Mouse (Mus musculus) CH12.LX (cell line): Measurements from ENCODE around the gene Fxyd1. TPM values are rescaled to one million over a fixed set of nuclear protein-coding genes. Genes with fewer than 3 reads are reported as not detected.
A peak's percentile ranks its signal among the peaks of the same experiment; 100 is the strongest.

ENCODE experiments used
- DNase-seq: peaks from one replicate; pipeline ENCODE4 v3.0.0-alpha.2; 2013; ENCODE audit errors: extremely low read depth
- H3K27ac ChIP-seq: 2 replicates; pipeline ENCODE4 v1.5.1; 2012; ENCODE audit warnings: low read depth, mild to moderate bottlenecking, control low read depth, moderate library complexity; ENCODE audit not compliant: insufficient read depth
- H3K27me3 ChIP-seq: replicated peaks from 2 replicates; pipeline ENCODE3; 2012; ENCODE audit warnings: inconsistent platforms
- H3K36me3 ChIP-seq, 2 experiments: replicated peaks in 1 of 2; 2 replicates each; pipeline versions ENCODE3 to v1.6.1; 2012; ENCODE audit warnings: inconsistent platforms in 1 of 2, low read length in 1 of 2, mild to moderate bottlenecking in 1 of 2, mixed read lengths in 1 of 2, moderate library complexity in 1 of 2; ENCODE audit not compliant: control insufficient read depth in 1 of 2, insufficient read depth in 1 of 2
- H3K4me1 ChIP-seq, 2 experiments: 2 replicates each; pipeline ENCODE4 v1.6.1; 2012; ENCODE audit warnings: inconsistent platforms in 1 of 2, moderate library complexity in 1 of 2; ENCODE audit not compliant: insufficient read depth in 2 of 2, control insufficient read depth in 1 of 2
- H3K4me2 ChIP-seq: 2 replicates; pipeline ENCODE4 v1.6.1; 2012; ENCODE audit warnings: low read depth, mild to moderate bottlenecking, control low read depth; ENCODE audit not compliant: poor library complexity, insufficient read depth, severe bottlenecking
- H3K4me3 ChIP-seq, 3 experiments: fragments of 150-350 bp in 1 of 3; sonication (generic) in 1 of 3; replicated peaks in 1 of 3; 2 replicates each; pipeline versions ENCODE3 to v1.5.1; 2011 to 2012; ENCODE audit warnings: low read depth in 2 of 3, low read length in 2 of 3, mild to moderate bottlenecking in 2 of 3, moderate library complexity in 2 of 3, control low read depth in 1 of 3, improper control_type of control experiment in 1 of 3, inconsistent platforms in 1 of 3, mixed read lengths in 1 of 3; ENCODE audit not compliant: poor library complexity in 1 of 3
- H3K79me2 ChIP-seq: replicated peaks from 2 replicates; pipeline ENCODE4 v1.6.1; 2012; ENCODE audit warnings: mild to moderate bottlenecking, moderate library complexity; ENCODE audit not compliant: control insufficient read depth, poor library complexity, insufficient read depth, severe bottlenecking; ENCODE audit errors: extremely low read depth
- H3K9ac ChIP-seq: 2 replicates; pipeline ENCODE4 v1.6.1; 2012; ENCODE audit warnings: low read depth, mild to moderate bottlenecking, control low read depth, moderate library complexity; ENCODE audit not compliant: insufficient read depth
- H3K9me3 ChIP-seq: replicated peaks from 2 replicates; pipeline ENCODE3; 2012; ENCODE audit warnings: low read length, inconsistent platforms, mixed read lengths
- BHLHE40 ChIP-seq: IDR thresholded peaks from 2 replicates; pipeline ENCODE4 v1.6.1; 2011; ENCODE audit warnings: mild to moderate bottlenecking, low read depth, low read length, improper control_type of control experiment
- CHD1 ChIP-seq: IDR thresholded peaks from 2 replicates; pipeline ENCODE4 v1.6.1; 2012; ENCODE audit warnings: low read depth, low read length, improper control_type of control experiment, inconsistent platforms
- CHD2 ChIP-seq: IDR thresholded peaks from 2 replicates; pipeline ENCODE4 v1.6.1; 2011; ENCODE audit warnings: low read length, improper control_type of control experiment
- CTCF ChIP-seq, 2 experiments: IDR thresholded peaks in 1 of 2; conservative IDR thresholded peaks in 1 of 2; 2 replicates each; pipeline ENCODE4 v1.5.1; 2011 to 2012; ENCODE audit warnings: low read depth in 2 of 2, low read length in 2 of 2, improper control_type of control experiment in 1 of 2, inconsistent platforms in 1 of 2, mild to moderate bottlenecking in 1 of 2, moderate library complexity in 1 of 2
- E2F4 ChIP-seq: IDR thresholded peaks from 2 replicates; pipeline ENCODE4 v1.6.1; 2011; ENCODE audit warnings: low read depth, low read length, improper control_type of control experiment; ENCODE audit not compliant: insufficient replicate concordance
- ELF1 ChIP-seq: IDR thresholded peaks from 2 replicates; pipeline ENCODE4 v1.6.1; 2014; ENCODE audit warnings: low read depth, mild to moderate bottlenecking, inconsistent platforms, low read length, improper control_type of control experiment
- EP300 ChIP-seq: IDR thresholded peaks from 2 replicates; pipeline ENCODE4 v1.6.1; 2011; ENCODE audit warnings: low read length, improper control_type of control experiment
- ETS1 ChIP-seq: conservative IDR thresholded peaks from 2 replicates; pipeline ENCODE4 v1.6.1; 2012; ENCODE audit warnings: low read depth, mild to moderate bottlenecking, inconsistent platforms, low read length, improper control_type of control experiment, moderate library complexity
- GABPA ChIP-seq: IDR thresholded peaks from 2 replicates; pipeline ENCODE4 v1.6.1; 2012; ENCODE audit warnings: low read depth, low read length, improper control_type of control experiment, inconsistent platforms; ENCODE audit not compliant: insufficient replicate concordance
- HCFC1 ChIP-seq: IDR thresholded peaks from 2 replicates; pipeline ENCODE4 v1.6.1; 2012; ENCODE audit warnings: low read depth, mild to moderate bottlenecking, inconsistent platforms, low read length, improper control_type of control experiment
- IRF4 ChIP-seq: IDR thresholded peaks from 2 replicates; pipeline ENCODE4 v1.6.1; 2014; ENCODE audit warnings: low read depth, mild to moderate bottlenecking, inconsistent platforms, low read length, improper control_type of control experiment
- JUN ChIP-seq: IDR thresholded peaks from 2 replicates; pipeline ENCODE4 v1.6.1; 2011; ENCODE audit warnings: low read depth, mild to moderate bottlenecking, low read length, improper control_type of control experiment, moderate library complexity; ENCODE audit not compliant: insufficient read depth
- JUND ChIP-seq: conservative IDR thresholded peaks from 2 replicates; pipeline ENCODE4 v1.6.1; 2011; ENCODE audit warnings: low read depth, low read length, improper control_type of control experiment
- KAT2A ChIP-seq: IDR thresholded peaks from 2 replicates; pipeline ENCODE4 v1.6.1; 2012; ENCODE audit warnings: low read length, improper control_type of control experiment, inconsistent platforms; ENCODE audit not compliant: insufficient replicate concordance
- MAFK ChIP-seq: IDR thresholded peaks from 2 replicates; pipeline ENCODE4 v1.6.1; 2011; ENCODE audit warnings: low read length, improper control_type of control experiment; ENCODE audit not compliant: insufficient replicate concordance
- MAX ChIP-seq: IDR thresholded peaks from 2 replicates; pipeline ENCODE4 v1.6.1; 2011; ENCODE audit warnings: low read length, improper control_type of control experiment
- MAZ ChIP-seq: IDR thresholded peaks from 2 replicates; pipeline ENCODE4 v1.6.1; 2012; ENCODE audit warnings: low read depth, mild to moderate bottlenecking, inconsistent platforms, low read length, improper control_type of control experiment, moderate library complexity
- MEF2A ChIP-seq: IDR thresholded peaks from 2 replicates; pipeline ENCODE4 v1.6.1; 2014; ENCODE audit warnings: low read depth, mild to moderate bottlenecking, inconsistent platforms, low read length, improper control_type of control experiment, borderline replicate concordance
- MXI1 ChIP-seq: IDR thresholded peaks from 2 replicates; pipeline ENCODE4 v1.6.1; 2011; ENCODE audit warnings: mild to moderate bottlenecking, low read depth, low read length, improper control_type of control experiment
- MYC ChIP-seq: IDR thresholded peaks from 2 replicates; pipeline ENCODE4 v1.6.1; 2011; ENCODE audit warnings: low read depth, mild to moderate bottlenecking, improper control_type of control experiment, low read length
- NELFE ChIP-seq: IDR thresholded peaks from 2 replicates; pipeline ENCODE4 v1.6.1; 2011; ENCODE audit warnings: low read depth, low read length, improper control_type of control experiment
- NRF1 ChIP-seq: IDR thresholded peaks from 2 replicates; pipeline ENCODE4 v1.6.1; 2014; ENCODE audit warnings: low read depth, mild to moderate bottlenecking, inconsistent platforms, low read length, improper control_type of control experiment, moderate library complexity
- PAX5 ChIP-seq: IDR thresholded peaks from 2 replicates; pipeline ENCODE4 v1.6.1; 2012; ENCODE audit warnings: low read length, inconsistent platforms, mixed read lengths
- POLR2A ChIP-seq: IDR thresholded peaks from 2 replicates; pipeline ENCODE4 v1.6.1; 2011; ENCODE audit warnings: low read depth, mild to moderate bottlenecking, improper control_type of control experiment, low read length
- POLR2AphosphoS2 ChIP-seq: IDR thresholded peaks from 2 replicates; pipeline ENCODE4 v1.6.1; 2011; ENCODE audit warnings: low read depth, low read length, improper control_type of control experiment
- RAD21 ChIP-seq: IDR thresholded peaks from 2 replicates; pipeline ENCODE4 v1.6.1; 2011; ENCODE audit warnings: low read depth, mild to moderate bottlenecking, low read length, improper control_type of control experiment, moderate library complexity
- RCOR1 ChIP-seq: conservative IDR thresholded peaks from 2 replicates; pipeline ENCODE4 v1.6.1; 2012; ENCODE audit warnings: low read depth, mild to moderate bottlenecking, inconsistent platforms, low read length, improper control_type of control experiment
- SIN3A ChIP-seq: IDR thresholded peaks from 2 replicates; pipeline ENCODE4 v1.6.1; 2012; ENCODE audit warnings: low read length, improper control_type of control experiment, inconsistent platforms
- SMC3 ChIP-seq: IDR thresholded peaks from 2 replicates; pipeline ENCODE4 v1.6.1; 2011; ENCODE audit warnings: low read depth, low read length, improper control_type of control experiment
- TBP ChIP-seq: conservative IDR thresholded peaks from 2 replicates; pipeline ENCODE4 v1.6.1; 2011; ENCODE audit warnings: low read depth, low read length, improper control_type of control experiment
- TCF12 ChIP-seq: IDR thresholded peaks from 2 replicates; pipeline ENCODE4 v1.6.1; 2014; ENCODE audit warnings: low read depth, mild to moderate bottlenecking, inconsistent platforms, low read length, improper control_type of control experiment
- UBTF ChIP-seq: IDR thresholded peaks from 2 replicates; pipeline ENCODE4 v1.6.1; 2012; ENCODE audit warnings: low read depth, mild to moderate bottlenecking, inconsistent platforms, low read length, improper control_type of control experiment, moderate library complexity
- USF1 ChIP-seq: IDR thresholded peaks from 2 replicates; pipeline ENCODE4 v1.6.1; 2014; ENCODE audit warnings: low read depth, mild to moderate bottlenecking, inconsistent platforms, low read length, improper control_type of control experiment
- USF2 ChIP-seq: conservative IDR thresholded peaks from 2 replicates; pipeline ENCODE4 v1.6.1; 2011; ENCODE audit warnings: low read depth, low read length, improper control_type of control experiment
- ZC3H11A ChIP-seq: IDR thresholded peaks from 2 replicates; pipeline ENCODE4 v1.6.1; 2012; ENCODE audit warnings: low read depth, mild to moderate bottlenecking, inconsistent platforms, low read length, improper control_type of control experiment
- ZKSCAN1 ChIP-seq: IDR thresholded peaks from 2 replicates; pipeline ENCODE4 v1.6.1; 2012; ENCODE audit warnings: low read depth, inconsistent platforms, low read length, improper control_type of control experiment, borderline replicate concordance
- ZMIZ1 ChIP-seq: IDR thresholded peaks from 2 replicates; pipeline ENCODE4 v1.6.1; 2012; ENCODE audit warnings: low read depth, mild to moderate bottlenecking, inconsistent platforms, low read length, improper control_type of control experiment
- ZNF384 ChIP-seq: IDR thresholded peaks from 2 replicates; pipeline ENCODE4 v1.6.1; 2012; ENCODE audit warnings: low read depth, low read length, improper control_type of control experiment, inconsistent platforms
- dilution Hi-C: fragments of 300-500 bp; cut with MboI; formaldehyde crosslinking; loops from 2 replicates; pipeline ENCODE4 v1.14.3; 2020; ENCODE audit warnings: low sequenced_read_pairs; ENCODE audit not compliant: extremely low pct_unique_long_range_greater_than_20kb, extremely low pct_ligation_motif_present
- in situ Hi-C: fragments of 300-500 bp; cut with MboI; formaldehyde crosslinking; loops from 3 replicates; pipeline ENCODE4 v1.14.3; 2019; ENCODE audit warnings: low sequenced_read_pairs, low pct_ligation_motif_present, low pct_unique_long_range_greater_than_20kb, mixed read lengths
- polyA plus RNA-seq: library from polyadenylated mRNA; unstranded; fragments of >175 nt; gene quantifications from 2 replicates; pipeline ENCODE4 v1.2.1, GENCODE M21; 2012; ENCODE audit warnings: low read depth; ENCODE audit not compliant: insufficient read length
- total RNA-seq, 2 experiments: library from RNA; depleted of rRNA; stranded (reverse); fragments of 300-350 nt in 1 of 2; fragments of >200 nt in 1 of 2; gene quantifications; 2 replicates each; pipeline ENCODE4 v1.2.3; 2012 to 2014

The Fxyd1 gene
- total and polyA plus RNA-seq, 3 experiments, result not detected

GRCm38 (mm10) chr7:31097583-31098248 is 40.7 kb upstream of the Fxyd1 start:
- DNase-seq, result peak; percentile 93

GRCm38 (mm10) chr7:31096892-31097564 is 40.0 kb upstream of the Fxyd1 start:
- DNase-seq, result no peak
- TF ChIP-seq POLR2AphosphoS2 (no peak), JUN (no peak), MYC (no peak), UBTF (no peak), USF2 (no peak), BHLHE40 (no peak), IRF4 (no peak), CTCF (conservative IDR thresholded peaks at IDR 0.05 in 1 of 2, IDR thresholded peaks at IDR 0.05 in 1 of 2; ENCODE audit: low read depth in 2 of 2, low read length in 2 of 2) (no peak), ZNF384 (no peak), ELF1 (no peak), ZMIZ1 (no peak), CHD1 (no peak), RAD21 (no peak), NELFE (no peak), TCF12 (no peak), KAT2A (no peak)

More at GRCm38 (mm10) chr7:31097583-31098248, 40.7 kb upstream of the Fxyd1 start:
- Histone ChIP-seq H3K4me3 (no peak overlapping the region), H3K4me2 (peak overlapping the region; percentile 16; the same call in 1 of the 2 replicates), H3K4me1 (peaks cover 6 to 16% of the 10 kb centered on the region in 2 experiments), H3K36me3 (peaks cover 0 to 39% of the 10 kb centered on the region in 2 experiments), H3K9ac (no peak overlapping the region), H3K27ac (no peak overlapping the region), H3K27me3 (peaks cover 18% of the 10 kb centered on the region), H3K9me3 (peaks cover 3% of the 10 kb centered on the region), H3K79me2 (no peaks in the 10 kb centered on the region)
- in situ Hi-C loops, result loop anchor here (5.0 kb wide), 2 partner anchors 35 to 80 kb away; no protein-coding TSS in a partner anchor
- dilution Hi-C loops, result no loop called here
- TF ChIP-seq IRF4 (peak; percentile 37; the same call in 1 of the 2 replicates), ZKSCAN1 (no peak), MAZ (no peak), CHD2 (no peak), ZNF384 (no peak), RCOR1 (no peak), MYC (no peak), CHD1 (no peak), NRF1 (no peak), UBTF (no peak), GABPA (no peak), TCF12 (no peak), POLR2A (no peak), JUN (no peak), USF2 (no peak), SMC3 (peak; percentile 81), EP300 (no peak), JUND (no peak), HCFC1 (no peak), PAX5 (no peak), ETS1 (no peak), MAFK (no peak), ZC3H11A (peak; percentile 26; the same call in 1 of the 2 replicates), RAD21 (peak; percentile 82), BHLHE40 (no peak), CTCF (conservative IDR thresholded peaks at IDR 0.05 in 1 of 2, IDR thresholded peaks at IDR 0.05 in 1 of 2; ENCODE audit: low read depth in 2 of 2, low read length in 2 of 2) (peak; percentile 64 to 94; a peak in 3 of 4 replicates), SIN3A (no peak), USF1 (no peak), ELF1 (no peak), ZMIZ1 (no peak), MEF2A (0 out of 2 replicates have a peak, but pooled peaks have one; percentile 24), MXI1 (no peak), MAX (no peak), TBP (no peak), NELFE (0 out of 2 replicates have a peak, but pooled peaks have one; percentile 4), KAT2A (no peak), POLR2AphosphoS2 (no peak), E2F4 (no peak)

More at GRCm38 (mm10) chr7:31096892-31097564, 40.0 kb upstream of the Fxyd1 start:
- Histone ChIP-seq H3K4me1 (peaks cover 6 to 16% of the 10 kb centered on the region in 2 experiments), H3K27ac (no peak overlapping the region), H3K9ac (no peak overlapping the region), H3K4me2 (no peak overlapping the region), H3K36me3 (peaks cover 0 to 32% of the 10 kb centered on the region in 2 experiments), H3K79me2 (no peaks in the 10 kb centered on the region), H3K27me3 (peaks cover 24% of the 10 kb centered on the region), H3K4me3 (no peak overlapping the region), H3K9me3 (peaks cover 3% of the 10 kb centered on the region)
- dilution Hi-C loops, result no loop called here
- in situ Hi-C loops, result loop anchor here (5.0 kb wide), 2 partner anchors 35 to 80 kb away; no protein-coding TSS in a partner anchor
